Mouse (Mus musculus): ENCODE data around the gene Kat2a. TPM values are rescaled to one million over a fixed set of nuclear protein-coding genes. Genes with fewer than 3 reads are reported as not detected.
"Not testable (repeated sequence)": the region's sequence is repeated elsewhere in the genome, so short reads cannot be mapped to it uniquely, and the experiment has no call there.

The Kat2a gene
- total and polyA plus RNA-seq, 2 experiments from 2014 or later = 70.0 to 75.6 TPM

GRCm38 (mm10) chr11:100671049-100671448 is 41.2 kb downstream of the Kat2a start:
- H3K9ac ChIP-seq (replicated peaks; ENCODE audit: low read length, poor library complexity, severe bottlenecking) = no peak overlapping the region
- WGBS = 56% methylated on average over 1 of the region's 1 CpGs
- ATAC-seq (ENCODE audit: low FRiP score) = no peak

GRCm38 (mm10) chr11:100659806-100660205 is 52.5 kb downstream of the Kat2a start:
- no peak overlapping the region for H3K27ac ChIP-seq (ENCODE audit: low read depth, low read length)
- no peak for TF ChIP-seq CTCF (IDR thresholded peaks at IDR 0.05)
- no peak overlapping the region for H3K4me2 ChIP-seq (ENCODE audit: low read depth, low read length, poor library complexity, severe bottlenecking)
- H3K9ac ChIP-seq (replicated peaks; ENCODE audit: low read length, poor library complexity, severe bottlenecking) = no peak overlapping the region
- H3K27me3 ChIP-seq (ENCODE audit: insufficient read depth, low read length) = no peaks in the 10 kb centered on the region
- no peak for ATAC-seq (ENCODE audit: low FRiP score)
- H3K36me3 ChIP-seq (ENCODE audit: insufficient read depth, low read length) = no peaks in the 10 kb centered on the region
- 70% methylated on average over 10 of the region's 10 CpGs for WGBS
- no peaks in the 10 kb centered on the region for H3K9me3 ChIP-seq (ENCODE audit: low read length)
- DNase-seq (ENCODE audit: low spot score) = no peak
- no peak overlapping the region for H3K4me3 ChIP-seq (ENCODE audit: low read depth, low read length)
- no peaks in the 10 kb centered on the region for H3K4me1 ChIP-seq (ENCODE audit: insufficient read depth, low read length)

More at GRCm38 (mm10) chr11:100671049-100671448, 41.2 kb downstream of the Kat2a start:
- no peaks in the 10 kb centered on the region for H3K36me3 ChIP-seq (ENCODE audit: insufficient read depth, low read length)
- peaks cover 8% of the 10 kb centered on the region; the same call in 1 of the 2 replicates for H3K27me3 ChIP-seq (ENCODE audit: insufficient read depth, low read length)
- H3K27ac ChIP-seq (ENCODE audit: low read depth, low read length) = no peak overlapping the region
- DNase-seq (ENCODE audit: low spot score) = no peak
- H3K4me2 ChIP-seq (ENCODE audit: low read depth, low read length, poor library complexity, severe bottlenecking) = no peak overlapping the region
- no peak for TF ChIP-seq CTCF (IDR thresholded peaks at IDR 0.05)
- no peak overlapping the region for H3K4me3 ChIP-seq (ENCODE audit: low read depth, low read length)
- no peaks in the 10 kb centered on the region for H3K9me3 ChIP-seq (ENCODE audit: low read length)
- H3K4me1 ChIP-seq (ENCODE audit: insufficient read depth, low read length) = no peaks in the 10 kb centered on the region

- no peak overlapping the region for H3K4me3 ChIP-seq (ENCODE audit: low read depth, low read length)
- DNase-seq (ENCODE audit: low spot score) = peak; percentile 67
- no peaks in the 10 kb centered on the region for H3K9me3 ChIP-seq (ENCODE audit: low read length)
- no peak for TF ChIP-seq CTCF (IDR thresholded peaks at IDR 0.05)
- no peak for ATAC-seq (ENCODE audit: low FRiP score)
- H3K27ac ChIP-seq (ENCODE audit: low read depth, low read length) = no peak overlapping the region
- H3K4me1 ChIP-seq (ENCODE audit: insufficient read depth, low read length) = no peaks in the 10 kb centered on the region
- WGBS = 11% methylated on average over 6 of the region's 6 CpGs
- no peak overlapping the region for H3K4me2 ChIP-seq (ENCODE audit: low read depth, low read length, poor library complexity, severe bottlenecking)
- H3K36me3 ChIP-seq (ENCODE audit: insufficient read depth, low read length) = no peaks in the 10 kb centered on the region
- H3K9ac ChIP-seq (replicated peaks; ENCODE audit: low read length, poor library complexity, severe bottlenecking) = no peak overlapping the region
- H3K27me3 ChIP-seq (ENCODE audit: insufficient read depth, low read length) = no peaks in the 10 kb centered on the region
Measured at GRCm38 (mm10) chr11:100656458-100656857, 55.8 kb downstream of the Kat2a start.

GRCm38 (mm10) chr11:100655589-100655988 is 56.7 kb downstream of the Kat2a start:
- TF ChIP-seq CTCF (IDR thresholded peaks at IDR 0.05) = peak; percentile 42
- not testable (repeated sequence) for H3K4me1 ChIP-seq (ENCODE audit: insufficient read depth, low read length); H3K9me3 ChIP-seq (ENCODE audit: low read length); H3K27me3 ChIP-seq (ENCODE audit: insufficient read depth, low read length); H3K4me2 ChIP-seq (ENCODE audit: low read depth, low read length, poor library complexity, severe bottlenecking); H3K36me3 ChIP-seq (ENCODE audit: insufficient read depth, low read length); H3K9ac ChIP-seq (replicated peaks; ENCODE audit: low read length, poor library complexity, severe bottlenecking); H3K4me3 ChIP-seq (ENCODE audit: low read depth, low read length); DNase-seq (ENCODE audit: low spot score); ATAC-seq (ENCODE audit: low FRiP score); H3K27ac ChIP-seq (ENCODE audit: low read depth, low read length)
- whole genome bisulfite sequencing = 52% methylated on average over 2 of the region's 3 CpGs

Other genes with a start within 250 kb of the Kat2a start
- gene Klhl11, start 239.7 kb downstream of the Kat2a start, total RNA-seq (2014; rRNA removed) = 57.4 and 66.2 TPM in 2 replicates
- gene Klhl11, start 239.7 kb downstream of the Kat2a start, polyA plus RNA-seq (2015; fragmentation: Nextera tagmentation; extraction: Ambion mirVana) = 9.1 and 10.3 TPM in 2 replicates
- 207 and 228 TPM in 2 replicates for gene Acly, start 184.5 kb downstream of the Kat2a start, total RNA-seq (2014; rRNA removed)
- 116 and 120 TPM in 2 replicates for gene Acly, start 184.5 kb downstream of the Kat2a start, polyA plus RNA-seq (2015; fragmentation: Nextera tagmentation; extraction: Ambion mirVana)
- 0.33 and 0.71 TPM in 2 replicates for gene Ttc25, start 166.9 kb downstream of the Kat2a start, total RNA-seq (2014; rRNA removed)
- gene Ttc25, start 166.9 kb downstream of the Kat2a start, polyA plus RNA-seq (2015; fragmentation: Nextera tagmentation; extraction: Ambion mirVana) = 0.96 and 1.4 TPM in 2 replicates
- gene Cnp, start 137.6 kb downstream of the Kat2a start, total RNA-seq (2014; rRNA removed) = 54.7 and 68.8 TPM in 2 replicates
- 65.3 and 76.0 TPM in 2 replicates for gene Cnp, start 137.6 kb downstream of the Kat2a start, polyA plus RNA-seq (2015; fragmentation: Nextera tagmentation; extraction: Ambion mirVana)
- gene Nkiras2, start 93.2 kb downstream of the Kat2a start, total RNA-seq (2014; rRNA removed) = 106 and 125 TPM in 2 replicates
- gene Nkiras2, start 93.2 kb downstream of the Kat2a start, polyA plus RNA-seq (2015; fragmentation: Nextera tagmentation; extraction: Ambion mirVana) = 80.9 and 89.3 TPM in 2 replicates
- gene Dnajc7, start 92.3 kb downstream of the Kat2a start, total RNA-seq (2014; rRNA removed) = 67.1 and 75.9 TPM in 2 replicates
- gene Dnajc7, start 92.3 kb downstream of the Kat2a start, polyA plus RNA-seq (2015; fragmentation: Nextera tagmentation; extraction: Ambion mirVana) = 228 and 234 TPM in 2 replicates
- gene Zfp385c, start 20.0 kb downstream of the Kat2a start, total RNA-seq (2014; rRNA removed) = 0.66 and 2.5 TPM in 2 replicates
- gene Zfp385c, start 20.0 kb downstream of the Kat2a start, polyA plus RNA-seq (2015; fragmentation: Nextera tagmentation; extraction: Ambion mirVana) = 0.53 and 0.98 TPM in 2 replicates
- gene Dhx58, start 8.2 kb downstream of the Kat2a start, total RNA-seq (2014; rRNA removed) = 2.4 and 3.8 TPM in 2 replicates
- 1.8 and 2.2 TPM in 2 replicates for gene Dhx58, start 8.2 kb downstream of the Kat2a start, polyA plus RNA-seq (2015; fragmentation: Nextera tagmentation; extraction: Ambion mirVana)
- gene Hspb9, start 1.4 kb upstream of the Kat2a start, total RNA-seq (2014; rRNA removed) = not detected in 2 replicates
- gene Hspb9, start 1.4 kb upstream of the Kat2a start, polyA plus RNA-seq (2015; fragmentation: Nextera tagmentation; extraction: Ambion mirVana) = not detected in 2 replicates
- 218 and 250 TPM in 2 replicates for gene Rab5c, start 25.8 kb upstream of the Kat2a start, total RNA-seq (2014; rRNA removed)
- gene Rab5c, start 25.8 kb upstream of the Kat2a start, polyA plus RNA-seq (2015; fragmentation: Nextera tagmentation; extraction: Ambion mirVana) = 33.8 and 34.4 TPM in 2 replicates
- 13.7 and 19.6 TPM in 2 replicates for gene Kcnh4, start 47.5 kb upstream of the Kat2a start, total RNA-seq (2014; rRNA removed)
- gene Kcnh4, start 47.5 kb upstream of the Kat2a start, polyA plus RNA-seq (2015; fragmentation: Nextera tagmentation; extraction: Ambion mirVana) = 6.1 and 7.4 TPM in 2 replicates
- 4.5 and 6.7 TPM in 2 replicates for gene Hcrt, start 50.5 kb upstream of the Kat2a start, total RNA-seq (2014; rRNA removed)
- gene Hcrt, start 50.5 kb upstream of the Kat2a start, polyA plus RNA-seq (2015; fragmentation: Nextera tagmentation; extraction: Ambion mirVana) = 5.7 and 16.8 TPM in 2 replicates
- 13.9 and 14.1 TPM in 2 replicates for gene Ghdc, start 58.5 kb upstream of the Kat2a start, total RNA-seq (2014; rRNA removed)
- 6.5 and 6.7 TPM in 2 replicates for gene Ghdc, start 58.5 kb upstream of the Kat2a start, polyA plus RNA-seq (2015; fragmentation: Nextera tagmentation; extraction: Ambion mirVana)
- 22.5 and 25.6 TPM in 2 replicates for gene Stat5b, start 138.3 kb upstream of the Kat2a start, total RNA-seq (2014; rRNA removed)
- gene Stat5b, start 138.3 kb upstream of the Kat2a start, polyA plus RNA-seq (2015; fragmentation: Nextera tagmentation; extraction: Ambion mirVana) = 13.0 and 15.7 TPM in 2 replicates
- gene Stat5a, start 146.9 kb upstream of the Kat2a start, total RNA-seq (2014; rRNA removed) = 5.1 and 8.5 TPM in 2 replicates
- gene Stat5a, start 146.9 kb upstream of the Kat2a start, polyA plus RNA-seq (2015; fragmentation: Nextera tagmentation; extraction: Ambion mirVana) = 4.0 TPM in 2 replicates
- 37.8 and 47.1 TPM in 2 replicates for gene Stat3, start 227.1 kb upstream of the Kat2a start, total RNA-seq (2014; rRNA removed)
- gene Stat3, start 227.1 kb upstream of the Kat2a start, polyA plus RNA-seq (2015; fragmentation: Nextera tagmentation; extraction: Ambion mirVana) = 34.2 and 40.8 TPM in 2 replicates